Comparison of ENCODE assay signal across 20 mouse cellular contexts in the genomic region with DNA sequence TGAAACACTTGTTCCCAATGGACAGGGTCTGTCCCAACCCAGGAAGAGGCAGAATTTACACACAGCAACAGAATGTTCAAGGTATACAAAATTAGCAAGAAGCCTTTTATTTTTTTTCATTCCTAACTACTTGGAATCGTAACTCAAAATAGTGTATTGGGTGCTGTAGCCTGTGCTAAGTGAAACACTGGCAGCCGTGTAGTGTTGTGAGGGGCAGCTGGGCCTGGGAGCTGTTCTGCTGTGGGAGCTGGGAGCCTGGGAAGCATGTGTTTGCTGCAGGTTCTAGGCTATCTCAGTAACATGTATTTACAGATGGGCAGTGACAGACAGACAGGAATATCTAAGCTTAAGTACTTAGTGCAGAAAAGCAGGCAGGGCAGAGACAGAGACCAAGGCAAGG. TPM values are rescaled to one million over a fixed set of nuclear protein-coding genes. Genes with fewer than 3 reads are reported as not detected.
"Had no signal": no experiment of that assay in that cellular context is flagged by ENCODE, and none has a peak within 500 bp of the region (broad histone marks: within the 10 kb centered on the region; RNA-seq: fewer than 3 reads in every experiment).

No protein-coding gene starts in this region.

- H3K27ac ChIP-seq: kidney, postnatal 0 days; limb, embryonic 10.5 days; limb, embryonic 13.5 days; liver, embryonic 13.5 days; neural tube, embryonic 13.5 days had no signal

- ATAC-seq: intestine, postnatal 0 days had no signal

- DNase-seq: kidney, adult 2 months; kidney, postnatal 25 days; liver, embryonic 13.5 days; lung, adult 2 months; lung, postnatal 14 days; lung, postnatal 4 days; midbrain, embryonic 14.5 days; retina, postnatal 1 day; thymus, adult 18-20 months; thymus, postnatal 36 days had no signal

- H3K4me3 ChIP-seq: limb, embryonic 10.5 days; limb, embryonic 13.5 days; liver, embryonic 13.5 days; myocyte; neural tube, embryonic 13.5 days had no signal

RNA-seq across cellular contexts. Expression of a gene that starts 54.9 kb away (rescaled TPM):
- total RNA-seq: megakaryocyte progenitor cell, adult 5-6 weeks; megakaryocyte-erythroid progenitor cell, adult 5-6 weeks; monocyte, adult 5-6 weeks; neutrophil, adult 5-6 weeks had no signal
